Mouse (Mus musculus) limb, embryonic 13.5 days (tissue): ENCODE measurements around the gene Arhgap31. TPM values are rescaled to one million over a fixed set of nuclear protein-coding genes. Genes with fewer than 3 reads are reported as not detected.

Experiments
- ATAC-seq: fragments of 200-750 bp; cut with Nextera tagmentation; 2 replicates; pipeline ENCODE4 v1.8.0; 2017; ENCODE audit warnings: low read depth, moderate number of reproducible peaks, moderate TSS enrichment; ENCODE audit not compliant: low FRiP score
- H3K27ac ChIP-seq: fragments of 300-500 bp; sonication (generic); 2 replicates; pipeline ENCODE4 v1.5.1; 2015; ENCODE audit warnings: inconsistent platforms, mild to moderate bottlenecking, moderate library complexity
- H3K27me3 ChIP-seq: fragments of 300-500 bp; sonication (generic); 2 replicates; pipeline ENCODE4 v1.6.1; 2015; ENCODE audit warnings: mild to moderate bottlenecking, inconsistent platforms
- H3K36me3 ChIP-seq: fragments of 300-500 bp; sonication (generic); 2 replicates; pipeline ENCODE4 v1.6.1; 2015; ENCODE audit warnings: inconsistent platforms, mild to moderate bottlenecking, moderate library complexity
- H3K4me1 ChIP-seq: fragments of 300-500 bp; sonication (generic); 2 replicates; pipeline ENCODE4 v1.6.1; 2015; ENCODE audit warnings: inconsistent platforms
- H3K4me2 ChIP-seq: fragments of 300-500 bp; sonication (generic); replicated peaks from 2 replicates; pipeline ENCODE4 v1.6.1; 2015; ENCODE audit warnings: inconsistent platforms, mild to moderate bottlenecking, moderate library complexity
- H3K4me3 ChIP-seq: fragments of 300-500 bp; sonication (generic); 2 replicates; pipeline ENCODE4 v1.5.1; 2015; ENCODE audit warnings: moderate library complexity, mild to moderate bottlenecking, inconsistent platforms
- H3K9ac ChIP-seq: fragments of 300-500 bp; sonication (generic); 2 replicates; pipeline ENCODE4 v1.6.1; 2015; ENCODE audit warnings: mild to moderate bottlenecking, inconsistent platforms
- H3K9me3 ChIP-seq: fragments of 300-500 bp; sonication (generic); 2 replicates; pipeline ENCODE4 v1.6.1; 2016; ENCODE audit warnings: inconsistent platforms
- WGBS: fragments of 180-500 bp; shearing (Covaris S2); methylation state at CpG from one replicate; pipeline ENCODE4 v1.1.7; 2015; 5-methylcytosine and 5-hydroxymethylcytosine counted together
- polyA plus RNA-seq: library from polyadenylated mRNA; unstranded; fragments of >200 nt; fragmentation: Nextera tagmentation; extraction: Ambion mirVana; gene quantifications from 2 replicates; pipeline ENCODE4 v1.2.1, GENCODE M21; 2015

Gene Arhgap31
- polyA plus RNA-seq, 1 experiment from 2014 or later = 14.5 TPM

GRCm38 (mm10) chr16:38750803-38751202 is 37.7 kb upstream of the Arhgap31 start:
- no peak overlapping the region for H3K4me2 ChIP-seq
- H3K4me1 ChIP-seq = peaks cover 35% of the 10 kb centered on the region
- WGBS = 43% methylated on average over 6 of the region's 6 CpGs
- H3K9me3 ChIP-seq = no peaks in the 10 kb centered on the region
- peaks cover 9% of the 10 kb centered on the region for H3K36me3 ChIP-seq
- no peak for ATAC-seq
- H3K9ac ChIP-seq = no peak overlapping the region
- no peaks in the 10 kb centered on the region for H3K27me3 ChIP-seq
- H3K4me3 ChIP-seq = no peak overlapping the region
- no peak overlapping the region for H3K27ac ChIP-seq

- Histone ChIP-seq H3K9ac (no peak overlapping the region), H3K27me3 (no peaks in the 10 kb centered on the region), H3K4me2 (no peak overlapping the region), H3K4me1 (no peaks in the 10 kb centered on the region), H3K27ac (no peak overlapping the region), H3K9me3 (no peaks in the 10 kb centered on the region), H3K4me3 (no peak overlapping the region), H3K36me3 (peaks cover 4% of the 10 kb centered on the region; the same call in 1 of the 2 replicates)
- ATAC-seq = no peak
- WGBS = 86% methylated on average over 10 of the region's 10 CpGs
Measured at GRCm38 (mm10) chr16:38743941-38744673, 31.0 kb upstream of the Arhgap31 start.

DNA sequence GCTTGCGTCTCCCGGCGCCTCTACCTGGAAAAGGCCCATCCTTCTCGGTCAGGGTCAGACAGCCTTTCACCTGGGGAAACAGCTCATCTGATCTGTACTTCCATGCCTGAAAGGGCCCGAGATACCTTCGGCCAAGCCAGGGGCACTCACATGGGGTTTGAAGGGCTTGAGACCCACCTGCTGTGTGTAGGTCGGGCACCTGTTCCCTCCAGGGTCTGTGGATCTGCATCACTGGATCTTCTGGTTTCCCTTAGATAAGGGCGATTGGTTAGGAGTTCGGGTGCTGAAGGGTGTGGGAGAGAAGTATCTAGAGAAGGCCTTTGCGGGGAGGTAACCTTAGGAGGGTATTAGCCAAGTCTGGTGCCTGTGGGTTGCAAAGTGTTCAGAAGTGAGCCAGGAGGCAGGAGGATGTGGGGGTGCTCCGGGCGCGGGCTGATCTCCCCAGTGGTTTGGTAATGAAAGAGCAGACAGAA is 29.6 kb upstream of the Arhgap31 start:
- peak; percentile 66 for ATAC-seq
- Histone ChIP-seq H3K4me1 (no peaks in the 10 kb centered on the region), H3K27ac (peak overlapping the region; percentile 78; the same call in 1 of the 2 replicates), H3K4me2 (peak overlapping the region; percentile 83), H3K27me3 (no peaks in the 10 kb centered on the region), H3K36me3 (peaks cover 4% of the 10 kb centered on the region; the same call in 1 of the 2 replicates), H3K9ac (peak overlapping the region; percentile 89), H3K4me3 (peak overlapping the region; percentile 83), H3K9me3 (no peaks in the 10 kb centered on the region)
- WGBS = 0% methylated on average over 13 of the region's 13 CpGs

DNA sequence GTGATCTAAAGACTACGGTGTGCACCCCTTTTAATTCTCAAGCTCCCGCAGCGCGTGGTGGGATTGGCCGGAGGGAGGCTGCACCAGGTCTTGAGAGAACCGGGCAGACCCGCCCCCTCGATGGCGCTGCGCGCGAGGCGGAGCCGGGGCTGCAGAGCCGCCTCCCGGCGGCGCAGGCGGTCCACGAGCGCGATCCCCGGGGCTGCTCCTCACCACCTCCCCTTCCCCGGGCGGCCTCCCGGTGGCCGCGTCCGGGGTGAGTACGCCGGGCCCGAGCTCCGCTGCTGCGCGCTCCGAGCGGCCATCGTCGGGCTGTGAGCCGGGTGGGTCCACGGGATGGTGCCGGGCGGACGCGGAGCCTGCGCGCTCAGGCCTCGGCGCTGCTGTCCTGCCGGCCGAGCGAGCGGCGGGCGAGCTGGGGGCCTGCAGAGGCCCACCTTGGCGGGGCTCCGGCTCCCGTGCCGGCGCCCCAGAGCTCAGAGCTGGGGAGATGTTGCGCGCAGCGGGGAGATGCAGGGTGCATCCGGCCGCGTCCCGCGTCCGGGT is 29.1 kb upstream of the Arhgap31 start, which contains the start of gene B4galt4:
B4galt4 (plus strand) TSS at position 152 of the 546 bp plus-strand sequence.
- Histone ChIP-seq H3K9me3 (no peaks in the 10 kb centered on the region), H3K4me2 (peak within 1 kb of the TSS; percentile 83), H3K9ac (peak within 1 kb of the TSS; percentile 89), H3K36me3 (peaks cover 4% of the 10 kb centered on the region; the same call in 1 of the 2 replicates), H3K4me1 (no peaks in the 10 kb centered on the region), H3K27ac (peak within 1 kb of the TSS; percentile 78; the same call in 1 of the 2 replicates), H3K27me3 (no peaks in the 10 kb centered on the region), H3K4me3 (peak within 1 kb of the TSS; percentile 83)
- under 1% methylated on average over 65 of the region's 69 CpGs for WGBS
- peak; percentile 92 for ATAC-seq

DNA sequence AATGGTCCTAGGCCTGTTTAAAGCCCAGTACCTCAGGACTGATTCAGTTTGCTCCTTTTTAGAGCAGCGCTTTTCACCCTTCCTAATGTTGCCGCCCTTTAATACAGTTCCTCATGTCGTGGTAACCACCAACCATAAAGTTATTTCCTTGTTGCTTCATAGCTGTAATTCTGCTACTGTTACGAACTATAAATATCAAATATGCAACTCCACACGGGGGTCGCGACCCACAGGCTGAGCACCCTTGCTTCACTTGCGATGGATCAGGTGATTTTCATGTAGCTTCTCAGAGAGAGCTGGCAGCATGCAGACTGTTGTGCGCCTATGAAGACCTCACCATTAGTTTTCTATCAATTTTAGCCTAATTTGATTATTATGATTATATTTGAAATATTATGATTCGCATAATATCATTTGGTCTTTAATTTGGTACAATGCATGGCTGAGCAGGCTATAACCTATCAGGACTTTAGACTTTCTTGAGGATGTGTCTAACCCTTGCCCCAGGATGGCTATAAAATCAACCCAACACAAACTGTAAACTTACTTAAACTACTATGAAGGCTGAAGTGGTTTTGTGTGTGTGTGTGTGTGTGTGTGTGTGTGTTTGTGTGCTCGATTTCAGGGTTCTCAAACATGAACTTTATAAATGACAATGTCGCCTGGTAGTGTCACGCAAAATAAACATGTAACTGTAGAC is 28.3 kb upstream of the Arhgap31 start:
- Histone ChIP-seq H3K27me3 (no peaks in the 10 kb centered on the region), H3K36me3 (peaks cover 4% of the 10 kb centered on the region; the same call in 1 of the 2 replicates), H3K4me3 (peak overlapping the region; percentile 83), H3K4me2 (peak overlapping the region; percentile 83), H3K27ac (no peak overlapping the region), H3K4me1 (no peaks in the 10 kb centered on the region), H3K9me3 (no peaks in the 10 kb centered on the region), H3K9ac (peak overlapping the region; percentile 89; the same call in 1 of the 2 replicates)
- 78% methylated on average over 13 of the region's 13 CpGs for WGBS
- no peak for ATAC-seq

GRCm38 (mm10) chr16:38730921-38731320 is 17.8 kb upstream of the Arhgap31 start:
- Histone ChIP-seq H3K4me2 (peak overlapping the region; percentile 25; the same call in 1 of the 2 replicates), H3K9ac (no peak overlapping the region), H3K9me3 (no peaks in the 10 kb centered on the region), H3K27ac (no peak overlapping the region), H3K27me3 (no peaks in the 10 kb centered on the region), H3K4me1 (peaks cover 14% of the 10 kb centered on the region), H3K4me3 (no peak overlapping the region), H3K36me3 (no peaks in the 10 kb centered on the region)
- WGBS = 40% methylated on average over 8 of the region's 8 CpGs
- 0 out of 2 replicates have a peak, but pooled peaks have one; percentile 31 for ATAC-seq

DNA sequence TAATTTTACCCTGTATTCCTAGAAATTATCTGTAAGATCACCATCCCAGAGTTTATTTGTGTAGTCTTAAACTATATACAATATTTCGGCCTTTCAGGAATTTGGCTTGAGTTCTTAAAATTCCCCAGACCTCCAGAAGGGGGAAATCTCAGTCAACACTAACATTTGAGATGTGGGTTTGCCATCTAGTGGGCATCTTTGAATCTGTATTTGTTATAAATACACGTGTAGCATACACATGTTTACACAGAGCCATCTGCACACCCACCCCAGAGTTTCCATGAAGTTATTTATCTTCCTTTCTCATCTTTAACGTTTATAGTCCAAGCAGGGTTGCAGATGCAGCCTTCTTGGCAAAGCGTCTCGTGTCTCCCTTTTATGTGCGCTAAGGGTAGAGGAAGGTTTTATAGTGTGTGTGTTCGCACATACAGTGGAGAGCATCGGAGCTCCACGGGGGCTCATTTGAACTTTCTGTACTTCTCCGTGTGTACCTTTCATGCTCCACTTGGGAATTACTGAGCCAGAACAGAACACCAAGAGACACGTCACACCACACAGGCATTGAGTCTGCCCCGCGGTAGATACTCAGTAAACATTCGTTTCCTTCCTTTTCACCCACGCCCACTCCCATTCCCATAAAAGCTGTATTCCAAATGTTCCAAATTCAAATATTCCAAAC is 16.7 kb upstream of the Arhgap31 start:
- 37% methylated on average over 15 of the region's 15 CpGs for WGBS
- peak overlapping the region; percentile 57 for H3K4me2 ChIP-seq
- H3K4me3 ChIP-seq = peak overlapping the region; percentile 20
- no peak overlapping the region for H3K9ac ChIP-seq
- H3K27me3 ChIP-seq = no peaks in the 10 kb centered on the region
- no peaks in the 10 kb centered on the region for H3K36me3 ChIP-seq
- peaks cover 14% of the 10 kb centered on the region for H3K4me1 ChIP-seq
- ATAC-seq = peak; percentile 83
- H3K9me3 ChIP-seq = no peaks in the 10 kb centered on the region
- H3K27ac ChIP-seq = peak overlapping the region; percentile 65

DNA sequence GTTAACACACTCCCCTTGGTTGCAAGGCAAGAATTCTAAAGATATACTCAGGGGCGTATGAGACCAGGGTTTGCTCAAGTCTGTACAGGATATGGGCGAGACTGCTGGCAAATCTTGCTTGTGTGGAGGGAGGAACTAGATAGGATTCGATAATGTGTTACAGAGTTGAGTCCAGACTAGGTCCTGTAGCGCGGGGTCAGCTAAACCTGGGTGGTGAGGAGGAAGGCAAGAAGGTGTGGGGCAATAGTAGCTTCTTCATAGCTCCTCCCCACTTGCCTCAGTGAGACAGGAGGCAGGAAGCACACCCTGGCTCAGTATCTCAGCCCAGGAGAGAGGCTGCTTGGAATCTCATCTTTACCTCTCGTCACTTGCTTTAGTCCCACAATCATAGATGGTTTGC is 16.1 kb upstream of the Arhgap31 start:
- H3K4me2 ChIP-seq = no peak overlapping the region
- H3K4me1 ChIP-seq = peaks cover 14% of the 10 kb centered on the region
- H3K27me3 ChIP-seq = no peaks in the 10 kb centered on the region
- WGBS = 81% methylated on average over 6 of the region's 6 CpGs
- H3K9me3 ChIP-seq = no peaks in the 10 kb centered on the region
- no peak for ATAC-seq
- no peak overlapping the region for H3K27ac ChIP-seq
- no peaks in the 10 kb centered on the region for H3K36me3 ChIP-seq
- no peak overlapping the region for H3K4me3 ChIP-seq
- no peak overlapping the region for H3K9ac ChIP-seq

GRCm38 (mm10) chr16:38728576-38729132 is 15.6 kb upstream of the Arhgap31 start:
- no peak for ATAC-seq

GRCm38 (mm10) chr16:38724974-38725373 is 11.9 kb upstream of the Arhgap31 start:
- no peak overlapping the region for H3K27ac ChIP-seq
- no peaks in the 10 kb centered on the region for H3K27me3 ChIP-seq
- peaks cover 8% of the 10 kb centered on the region for H3K4me1 ChIP-seq
- no peaks in the 10 kb centered on the region for H3K36me3 ChIP-seq
- ATAC-seq = no peak
- no peak overlapping the region for H3K4me3 ChIP-seq
- no peak overlapping the region for H3K4me2 ChIP-seq
- 63% methylated on average over 13 of the region's 13 CpGs for WGBS
- no peak overlapping the region for H3K9ac ChIP-seq
- H3K9me3 ChIP-seq = no peaks in the 10 kb centered on the region

More at GRCm38 (mm10) chr16:38728576-38729132, 15.6 kb upstream of the Arhgap31 start:
- H3K9ac ChIP-seq = no peak overlapping the region
- no peaks in the 10 kb centered on the region for H3K9me3 ChIP-seq
- no peak overlapping the region for H3K4me2 ChIP-seq
- H3K27me3 ChIP-seq = no peaks in the 10 kb centered on the region
- peaks cover 14% of the 10 kb centered on the region for H3K4me1 ChIP-seq
- 91% methylated on average over 15 of the region's 15 CpGs for WGBS
- no peak overlapping the region for H3K27ac ChIP-seq
- no peaks in the 10 kb centered on the region for H3K36me3 ChIP-seq
- H3K4me3 ChIP-seq = no peak overlapping the region

GRCm38 (mm10) chr16:38724256-38724655 is 11.2 kb upstream of the Arhgap31 start:
- WGBS = 81% methylated on average over 8 of the region's 8 CpGs
- no peaks in the 10 kb centered on the region for H3K36me3 ChIP-seq
- no peak overlapping the region for H3K27ac ChIP-seq
- ATAC-seq = no peak
- no peaks in the 10 kb centered on the region for H3K27me3 ChIP-seq
- peaks cover 1% of the 10 kb centered on the region; the same call in 1 of the 2 replicates for H3K4me1 ChIP-seq
- H3K9me3 ChIP-seq = no peaks in the 10 kb centered on the region
- no peak overlapping the region for H3K9ac ChIP-seq
- H3K4me2 ChIP-seq = no peak overlapping the region
- no peak overlapping the region for H3K4me3 ChIP-seq
